Mouse (Mus musculus): ENCODE results near the gene Ppcdc.

Gene Ppcdc

DNA sequence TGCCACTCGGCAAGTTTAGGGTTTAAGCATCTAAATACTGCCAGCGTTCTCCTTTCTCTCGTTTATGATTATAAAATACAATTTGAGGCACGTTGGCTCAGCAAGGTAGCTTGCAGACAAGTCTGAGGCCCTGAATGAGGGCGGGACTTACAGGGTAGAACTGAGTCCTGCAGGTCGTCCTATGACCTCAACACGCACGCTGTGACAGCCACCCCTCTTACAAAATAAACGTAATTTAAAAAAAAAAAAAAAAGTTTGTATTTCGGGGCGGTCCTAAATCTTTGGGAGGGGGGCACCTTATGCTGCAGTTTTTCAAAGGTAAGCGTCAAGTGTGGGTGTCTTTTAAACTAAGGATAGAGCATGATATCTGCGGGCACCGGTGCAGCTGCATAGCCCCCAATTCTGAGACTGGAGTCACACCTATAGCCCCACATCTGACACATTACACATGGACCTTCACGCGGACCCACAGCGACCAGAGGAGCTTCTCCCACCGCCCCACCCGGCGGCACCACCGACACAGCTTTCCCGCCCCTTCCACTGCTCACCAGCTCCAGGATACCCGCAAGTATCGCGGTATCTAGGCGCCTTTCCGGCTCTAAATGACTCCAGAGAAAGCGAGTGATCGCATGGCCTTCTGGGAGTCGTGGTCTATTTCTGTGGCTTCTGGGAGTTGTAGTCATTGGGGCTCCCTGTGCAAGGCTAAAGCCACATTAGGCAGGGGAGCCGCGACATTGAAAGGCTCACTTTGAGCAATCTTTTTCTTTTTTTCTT, at the start of gene Ppcdc:
TSS of gene Ppcdc (minus strand) at position 603 of the 774 bp plus-strand sequence.
- peak; percentile 94 for DNase-seq

- DNase-seq: no peak
Measured at GRCm38 (mm10) chr9:57487807-57488206, 47.9 kb upstream of the Ppcdc start.

- peak; percentile 76 for DNase-seq
Measured at GRCm38 (mm10) chr9:57485774-57486173, 45.9 kb upstream of the Ppcdc start.

GRCm38 (mm10) chr9:57468914-57469313, 29.0 kb upstream of the Ppcdc start:
- DNase-seq: peak; percentile 66

DNA sequence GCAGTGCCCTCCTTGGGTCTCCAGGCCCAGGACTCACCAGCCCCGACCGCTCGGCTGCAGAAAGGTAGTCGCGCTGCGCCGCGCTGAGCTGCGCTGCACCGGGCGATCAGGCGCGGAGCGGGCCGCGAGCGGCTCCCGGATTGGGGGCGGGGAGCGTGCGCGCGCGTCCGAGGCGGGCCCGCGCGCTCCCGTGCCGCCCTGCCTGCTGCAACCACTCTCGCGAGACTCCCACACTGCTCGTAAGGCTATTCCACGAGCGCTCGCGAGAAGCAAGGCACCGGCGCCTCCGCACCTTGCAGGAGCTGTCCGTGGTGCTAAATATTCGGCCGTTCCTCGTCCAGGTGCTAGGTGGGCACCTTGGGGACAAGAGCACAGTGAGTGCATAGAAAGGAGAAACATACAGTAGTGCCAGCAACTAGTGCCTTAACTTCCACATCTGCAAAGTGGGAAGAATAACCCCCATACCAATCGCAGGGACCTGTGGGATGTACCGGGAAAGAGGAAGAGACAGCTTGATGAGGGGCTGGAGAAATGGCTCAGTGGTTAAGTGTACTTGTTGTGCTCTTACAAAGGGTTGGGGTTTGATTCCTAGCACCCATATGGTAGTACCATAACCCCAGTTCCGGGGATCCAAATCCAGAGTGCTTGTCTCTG, 28.1 kb upstream of the Ppcdc start, which contains the start of gene Scamp5:
TSS of gene Scamp5 (minus strand) at position 165 of the 654 bp plus-strand sequence.
- DNase-seq: peak; percentile 93

- peak; percentile 81 for DNase-seq
Measured at GRCm38 (mm10) chr9:57467271-57467771, 27.4 kb upstream of the Ppcdc start.

DNA sequence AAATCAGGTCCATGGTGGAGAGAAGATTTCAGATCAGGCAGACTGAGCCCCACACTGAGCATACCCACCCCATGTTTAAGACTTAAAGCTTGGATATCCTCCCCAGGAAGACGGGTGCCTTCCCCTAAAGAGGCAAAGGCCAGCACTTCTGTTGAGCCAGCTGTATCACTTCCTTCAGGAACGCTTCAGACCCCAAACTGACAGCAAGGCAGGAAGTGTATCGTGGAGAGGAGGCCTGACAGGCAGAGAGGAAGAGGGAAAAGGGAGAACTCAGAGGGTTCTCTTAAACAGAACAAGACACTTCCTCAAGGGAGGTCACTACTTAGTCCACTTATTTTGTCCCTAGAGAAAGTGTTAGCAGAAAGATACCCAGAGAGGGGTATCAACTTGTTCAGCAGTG, 26.2 kb upstream of the Ppcdc start:
- DNase-seq: no peak

DNA sequence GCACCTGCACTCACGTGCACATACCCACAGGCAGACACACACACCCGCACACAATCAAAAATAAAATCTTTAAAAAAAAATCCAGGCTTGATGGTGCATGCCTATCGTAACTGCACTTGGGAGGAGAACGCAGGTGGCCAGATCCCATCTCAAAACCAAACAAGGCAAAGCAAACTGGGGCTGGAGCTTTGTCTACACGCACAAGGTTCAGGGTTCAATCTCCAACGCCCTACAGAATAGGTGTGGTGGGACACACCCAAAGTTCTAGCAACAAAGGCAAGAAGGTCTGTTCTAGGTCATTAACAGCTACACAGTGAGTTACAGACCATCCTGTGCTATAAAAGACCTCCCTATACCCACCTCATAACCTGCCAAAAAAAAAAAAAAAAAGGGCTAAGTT, 22.9 kb upstream of the Ppcdc start:
- no peak for DNase-seq

GRCm38 (mm10) chr9:57459707-57460106, 19.8 kb upstream of the Ppcdc start:
- no peak for DNase-seq

GRCm38 (mm10) chr9:57453516-57453915, 13.6 kb upstream of the Ppcdc start:
- no peak for DNase-seq

GRCm38 (mm10) chr9:57452624-57453462, 12.9 kb upstream of the Ppcdc start:
- DNase-seq: no peak

DNA sequence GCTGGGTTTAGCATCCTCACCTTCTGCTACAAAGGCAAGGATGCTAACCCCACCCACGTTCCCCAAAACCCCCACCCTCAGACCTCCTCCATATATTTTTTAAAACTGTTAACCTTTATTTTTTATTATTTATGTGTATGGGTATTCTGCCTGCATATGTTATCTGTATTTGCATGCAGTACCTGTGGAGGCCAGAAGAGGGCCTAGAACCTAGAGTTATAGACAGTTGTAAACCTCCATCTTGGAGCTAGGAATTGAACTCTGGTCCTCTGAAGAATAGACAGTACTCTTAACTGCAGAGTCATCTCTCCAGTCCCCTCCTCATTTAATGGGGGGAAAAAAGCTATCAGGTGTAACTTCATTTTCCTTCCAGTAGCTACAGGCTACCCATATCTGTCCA, 9.8 kb upstream of the Ppcdc start:
- no peak for DNase-seq

DNA sequence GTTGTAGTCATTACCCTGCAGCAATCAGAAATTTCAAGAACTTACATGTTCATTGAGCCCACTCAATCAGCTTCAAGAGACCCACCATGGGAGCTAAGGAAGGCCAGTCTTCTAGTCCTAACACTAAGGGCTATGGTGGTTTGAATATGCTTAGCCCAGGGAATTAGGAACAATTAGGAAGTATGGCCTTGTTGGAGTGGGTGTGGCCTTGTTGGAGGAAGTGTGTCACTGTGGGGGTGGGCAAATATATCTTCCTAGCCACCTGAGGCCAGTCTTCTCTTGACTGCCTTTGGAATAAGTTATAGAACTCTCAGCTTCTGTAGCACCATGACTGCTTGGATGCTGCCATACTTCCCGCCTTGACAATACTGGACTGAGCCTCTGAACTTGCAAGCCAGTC, 696 bp upstream of the Ppcdc start:
- no peak for DNase-seq

GRCm38 (mm10) chr9:57439083-57439482, 841 bp downstream of the Ppcdc start:
- no peak for DNase-seq

DNA sequence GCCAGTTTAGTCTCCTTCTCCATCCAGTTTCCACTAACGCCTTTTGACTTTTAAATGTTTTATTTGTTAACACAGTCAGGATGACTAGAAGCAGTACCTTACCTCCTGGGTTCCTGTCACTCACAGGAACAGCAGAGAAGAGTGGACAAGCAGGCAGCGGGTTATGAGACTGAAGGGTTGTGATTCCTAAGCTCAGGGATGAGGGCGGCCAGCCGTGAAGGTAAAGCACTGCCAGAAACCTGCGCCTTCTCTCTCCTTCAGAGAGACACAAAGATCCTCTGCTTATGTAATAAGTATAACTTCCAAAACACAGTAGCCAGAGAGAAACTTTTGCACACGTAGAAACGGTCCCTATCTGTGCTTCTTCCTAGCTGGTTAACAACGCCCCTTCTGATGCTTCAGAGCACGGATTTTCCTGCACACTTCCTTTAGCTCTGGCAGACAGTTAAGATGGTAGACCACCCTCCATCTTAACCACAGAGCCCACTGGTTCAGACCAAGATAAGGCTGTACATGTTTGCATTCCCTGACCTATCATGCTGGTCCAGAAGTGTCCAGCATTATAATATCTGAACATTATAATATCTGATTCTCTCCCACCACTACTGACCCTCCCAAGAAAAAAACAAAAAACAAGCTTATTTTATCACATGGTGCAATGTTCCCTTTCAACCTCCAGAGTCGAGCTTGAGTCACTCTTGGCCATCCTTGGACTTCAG, 1.9 kb downstream of the Ppcdc start:
- no peak for DNase-seq

DNA sequence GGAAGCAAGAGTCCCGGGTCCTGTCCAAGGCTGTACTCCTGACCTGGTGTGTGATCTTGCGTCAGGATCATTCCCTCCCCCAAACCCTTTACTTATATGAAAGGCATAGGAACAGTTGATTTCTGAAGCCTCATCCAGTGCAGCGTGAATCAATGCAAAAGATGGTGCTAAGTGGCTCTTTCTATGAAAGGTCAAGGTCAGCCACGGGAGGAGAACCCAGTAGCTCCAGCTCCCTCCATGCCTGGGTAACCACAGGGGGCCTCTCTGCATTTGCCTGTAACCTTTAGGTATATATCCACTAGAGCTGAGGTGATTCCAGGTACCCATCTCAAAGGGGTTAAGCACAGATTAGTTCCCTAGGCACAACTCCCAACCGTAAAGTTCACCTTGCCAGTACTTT, 3.8 kb downstream of the Ppcdc start:
- no peak for DNase-seq

DNA sequence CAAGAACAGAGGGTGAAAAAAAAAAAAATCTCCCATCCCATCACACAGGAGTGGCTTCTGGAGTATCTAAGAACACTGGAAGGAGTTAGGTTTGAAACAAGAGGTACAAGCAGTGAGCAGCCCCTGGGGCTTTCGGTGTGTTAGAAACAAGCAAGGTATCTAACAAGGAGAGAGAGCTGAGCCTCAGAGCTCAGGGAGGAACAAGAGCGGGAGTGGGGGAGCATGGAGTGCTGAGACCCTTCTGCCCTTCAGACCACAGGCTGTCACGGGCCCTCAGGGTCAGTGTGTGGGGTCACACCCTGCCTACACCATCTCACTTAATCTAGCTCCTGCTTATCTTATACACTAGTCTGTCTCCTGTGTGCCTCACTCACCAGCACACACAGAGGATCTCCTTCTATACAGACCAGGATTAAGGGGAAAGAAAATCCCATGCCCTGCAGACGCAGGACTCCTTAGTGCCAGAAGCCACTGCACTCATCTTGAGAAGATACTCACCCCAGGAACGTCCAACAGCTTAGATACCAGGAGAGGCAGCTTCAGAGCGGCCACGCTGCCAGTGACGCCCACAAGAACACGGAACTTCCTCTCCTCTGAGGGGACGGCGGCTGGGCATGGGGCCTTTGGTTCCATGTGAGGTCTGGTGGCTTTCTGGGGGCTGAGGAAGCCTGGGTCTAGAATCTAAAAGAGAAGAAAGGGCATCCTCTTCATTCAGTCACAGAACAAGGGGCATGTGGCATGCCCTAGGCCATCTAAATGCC, 5.3 kb downstream of the Ppcdc start:
- DNase-seq: no peak

GRCm38 (mm10) chr9:57433097-57434032, 6.6 kb downstream of the Ppcdc start:
- peak; percentile 84 for DNase-seq

DNA sequence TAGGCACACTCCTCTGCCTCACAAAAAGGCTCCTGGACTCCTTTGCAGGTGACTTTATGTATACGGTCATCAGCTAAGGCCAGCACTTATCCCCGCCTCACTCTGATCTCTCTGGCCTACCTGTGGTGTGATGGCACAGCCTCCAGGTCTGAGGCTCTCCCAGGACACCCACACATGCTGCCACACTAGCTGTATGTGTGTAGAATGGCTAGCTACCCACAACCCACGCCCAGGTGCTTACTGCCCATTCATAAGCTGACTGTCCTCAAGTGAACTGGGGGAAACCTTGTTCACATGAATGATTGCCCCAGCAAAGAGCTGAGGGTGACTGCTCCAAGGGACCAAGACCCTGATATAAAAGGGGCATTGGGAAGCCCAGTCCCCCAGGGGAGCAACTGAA, 7.4 kb downstream of the Ppcdc start:
- DNase-seq: no peak

DNA sequence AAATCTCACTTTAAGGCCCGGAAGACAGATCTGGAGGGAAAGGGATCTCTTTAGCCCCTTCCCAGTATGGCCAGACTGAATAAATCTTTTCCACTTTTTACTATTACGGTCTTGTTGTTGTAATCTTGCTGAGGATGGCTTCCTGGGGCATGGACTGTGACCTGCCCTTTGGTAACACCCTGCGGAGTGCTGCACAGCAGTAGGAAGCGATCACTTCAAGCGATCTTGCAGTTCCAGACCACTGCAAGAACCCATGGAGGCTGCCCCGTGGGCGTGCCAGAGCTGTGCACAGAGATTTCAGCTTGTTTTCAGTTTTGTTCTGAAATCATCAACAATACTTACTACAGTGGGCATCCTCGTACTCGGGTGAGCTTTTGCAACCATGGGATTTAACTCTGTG, 8.7 kb downstream of the Ppcdc start:
- no peak for DNase-seq

GRCm38 (mm10) chr9:57428391-57428790, 11.5 kb downstream of the Ppcdc start:
- no peak for DNase-seq

All from cerebellum, adult 9-11 months (tissue).